16 mouse cellular contexts compared by ENCODE assay signal in the genomic region with DNA sequence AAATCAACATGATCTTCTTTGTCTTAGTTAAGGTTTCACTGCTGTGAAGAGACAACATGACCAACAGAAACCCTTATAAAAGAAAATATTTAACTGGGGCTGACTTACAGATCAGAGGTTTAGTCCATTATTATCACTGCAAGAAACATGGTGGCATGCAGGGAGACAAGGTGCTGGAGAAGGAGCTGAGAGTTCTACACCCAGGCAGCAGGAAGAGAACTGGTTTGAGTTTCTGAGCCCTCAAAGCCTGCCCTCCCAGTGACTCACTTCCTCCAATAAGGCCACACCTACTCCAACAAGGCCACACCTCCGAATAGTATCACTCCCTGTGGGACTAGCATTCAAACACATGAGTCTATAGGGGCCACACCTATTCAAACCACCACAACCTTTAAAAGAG. TPM values are rescaled to one million over a fixed set of nuclear protein-coding genes. Genes with fewer than 3 reads are reported as not detected.
DNase-seq lines count a peak whose midpoint lies in the region; ATAC-seq and TF ChIP-seq lines count a peak whose summit lies in the region.
"Had no signal": no experiment of that assay in that cellular context is flagged by ENCODE, and none has a peak within 500 bp of the region (broad histone marks: within the 10 kb centered on the region; RNA-seq: fewer than 3 reads in every experiment).

No protein-coding gene starts in this region.

- TF ChIP-seq POLR2A in bone marrow macrophage, adult 2 months (IDR thresholded peaks at IDR 0.05; ENCODE audit: borderline replicate concordance, low read depth, low read length), result no peak

- ATAC-seq in megakaryocyte, adult 5-6 weeks (ENCODE audit: poor library complexity, severe bottlenecking), result peak; percentile 78
- no peak for ATAC-seq in forebrain, embryonic 13.5 days
- ATAC-seq: forebrain, embryonic 15.5 days had no signal

- H3K27ac ChIP-seq in bone marrow macrophage, adult 2 months (ENCODE audit: insufficient read depth, low read depth, low read length), result no peak overlapping the region
- H3K27ac ChIP-seq in forebrain, embryonic 13.5 days, result no peak overlapping the region
- H3K27ac ChIP-seq: embryonic facial prominence, embryonic 12.5 days; forebrain, embryonic 15.5 days; hindbrain, embryonic 15.5 days; kidney, postnatal 0 days had no signal

- WGBS in forebrain, embryonic 13.5 days, result 82% methylated on average over 1 of the region's 1 CpGs

- H3K4me1 ChIP-seq in bone marrow macrophage, adult 2 months (ENCODE audit: control insufficient read depth, insufficient read depth, low read length), result peaks cover 5% of the 10 kb centered on the region
- peaks cover 15% of the 10 kb centered on the region for H3K4me1 ChIP-seq in forebrain, embryonic 13.5 days

- no peaks in the 10 kb centered on the region for H3K9me3 ChIP-seq in forebrain, embryonic 13.5 days (replicated peaks)
- H3K9me3 ChIP-seq: embryonic facial prominence, embryonic 12.5 days; forebrain, embryonic 15.5 days; hindbrain, embryonic 15.5 days had no signal

- DNase-seq in spleen, postnatal 36 days (ENCODE audit: low spot score in 2 of 2), result peak; percentile 45 to 55
- DNase-seq in spleen, postnatal 4 days (ENCODE audit: low spot score in 2 of 2), result no peak
- no peak for DNase-seq in right cerebral cortex, postnatal 4 days
- DNase-seq in cerebellum, postnatal 10 days, result no peak
- DNase-seq in lung, postnatal 14 days, result no peak
- DNase-seq: cerebellum, adult 9-11 months; gastrocnemius, postnatal 14 days; thymus, postnatal 25 days had no signal

- H3K4me2 ChIP-seq in forebrain, embryonic 13.5 days, result no peak overlapping the region
- H3K4me2 ChIP-seq: embryonic facial prominence, embryonic 12.5 days; forebrain, embryonic 15.5 days; hindbrain, embryonic 15.5 days had no signal

- H3K27me3 ChIP-seq in forebrain, embryonic 13.5 days, result no peaks in the 10 kb centered on the region
- H3K27me3 ChIP-seq: forebrain, embryonic 15.5 days; hindbrain, embryonic 15.5 days had no signal

- H3K9ac ChIP-seq in forebrain, embryonic 13.5 days, result no peak overlapping the region
- H3K9ac ChIP-seq: embryonic facial prominence, embryonic 12.5 days; forebrain, embryonic 15.5 days; hindbrain, embryonic 15.5 days had no signal

- no peak for TF ChIP-seq CTCF in bone marrow macrophage, adult 2 months (IDR thresholded peaks at IDR 0.05; ENCODE audit: low read depth, low read length)

- 0 out of 2 replicates have a peak overlapping the region, but pooled peaks have one; percentile 6 for H3K4me3 ChIP-seq in bone marrow macrophage, adult 2 months (ENCODE audit: insufficient read depth, low read length)
- no peak overlapping the region for H3K4me3 ChIP-seq in forebrain, embryonic 13.5 days
- H3K4me3 ChIP-seq: embryonic facial prominence, embryonic 12.5 days; forebrain, embryonic 15.5 days; hindbrain, embryonic 15.5 days had no signal

- H3K36me3 ChIP-seq in forebrain, embryonic 13.5 days (ENCODE audit: poor library complexity, severe bottlenecking), result no peaks in the 10 kb centered on the region
- H3K36me3 ChIP-seq: embryonic facial prominence, embryonic 12.5 days; forebrain, embryonic 15.5 days; hindbrain, embryonic 15.5 days had no signal

RNA-seq across cellular contexts. Expression of gene Pigm, which starts 14.4 kb away (rescaled TPM):
- 14.3 and 15.4 TPM in 2 replicates for polyA plus RNA-seq in bone marrow macrophage, adult 2 months (2012; ENCODE audit: insufficient read depth, insufficient read length, missing spikeins)
- total RNA-seq in megakaryocyte, adult 5-6 weeks (2015), result 14.1 and 15.5 TPM in 2 replicates
- 14.8 and 15.1 TPM in 2 replicates for total RNA-seq in megakaryocyte, adult 5-6 weeks (2017)
- polyA plus RNA-seq in forebrain, embryonic 13.5 days (2015; fragmentation: Nextera tagmentation; extraction: Ambion mirVana), result 5.6 and 6.2 TPM in 2 replicates

RNA-seq across cellular contexts. Expression of gene Kcnj10, which starts 49.8 kb away (rescaled TPM):
- 52.3 and 58.4 TPM in 2 replicates for polyA plus RNA-seq in bone marrow macrophage, adult 2 months (2012; ENCODE audit: insufficient read depth, insufficient read length, missing spikeins)
- total RNA-seq in megakaryocyte, adult 5-6 weeks (2015), result 0.23 and 0.42 TPM in 2 replicates
- total RNA-seq in megakaryocyte, adult 5-6 weeks (2017), result 0.26 and 0.28 TPM in 2 replicates
- 1.2 and 1.5 TPM in 2 replicates for polyA plus RNA-seq in forebrain, embryonic 13.5 days (2015; fragmentation: Nextera tagmentation; extraction: Ambion mirVana)
- polyA plus RNA-seq: heart, embryonic 14.5 days had no signal

Comparison
In these comparisons a context has a peak if more than half of its experiments do, and no peak if none do; other contexts are left out.
1. DNase-seq: peak in spleen, postnatal 36 days (2 of 2); none in spleen, postnatal 4 days (0 of 2), right cerebral cortex, postnatal 4 days (single experiment), cerebellum, postnatal 10 days (0 of 2) and lung, postnatal 14 days (single experiment).
2. RNA of gene Kcnj10, which starts 49.8 kb away (polyA plus RNA-seq): 52.3 to 58.4 TPM in bone marrow macrophage, adult 2 months; 1.2 to 1.5 TPM in forebrain, embryonic 13.5 days; every median in the first group is over 10 times any median in the second.